Mouse (Mus musculus) small intestine, adult 2 months (tissue): ENCODE results near the gene Scn1b.

Source experiments
- CTCF ChIP-seq: fragments of 200-500 bp; IDR thresholded peaks from 2 replicates; pipeline ENCODE4 v1.5.1; 2012; ENCODE audit warnings: low read depth, mild to moderate bottlenecking, control low read depth, inconsistent platforms, low read length, moderate library complexity, mixed read lengths; ENCODE audit not compliant: insufficient replicate concordance, insufficient read length; ENCODE audit errors: extremely low read depth
- POLR2A ChIP-seq: fragments of 200-500 bp; IDR thresholded peaks from 2 replicates; pipeline ENCODE4 v1.6.1; 2012; ENCODE audit warnings: low read depth, mild to moderate bottlenecking, control low read depth, inconsistent platforms, low read length, moderate library complexity

DNA sequence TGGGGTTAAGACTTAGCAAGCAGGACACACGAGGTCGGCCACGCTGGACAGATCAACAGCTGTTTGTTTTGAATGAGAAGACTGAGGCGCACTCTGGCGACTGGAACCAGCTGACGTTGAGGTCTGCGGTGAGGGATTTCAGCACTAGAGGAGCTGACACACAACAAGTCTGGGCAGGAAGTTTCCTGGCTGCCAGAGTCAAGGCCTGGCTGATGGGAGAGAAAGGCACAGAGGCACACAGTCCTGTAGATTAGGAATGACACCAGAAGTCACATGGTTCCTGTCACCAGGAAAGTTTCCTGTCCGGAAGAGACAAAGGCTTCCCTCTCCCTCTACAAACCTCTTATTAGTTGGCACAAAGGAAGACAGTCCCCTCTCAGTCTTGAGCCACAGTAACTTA, 41.6 kb upstream of the Scn1b start:
- TF ChIP-seq CTCF = no peak
- TF ChIP-seq POLR2A = no peak
